Mouse (Mus musculus) heart, embryonic 16.5 days (tissue): ENCODE measurements at regions not wholly inside any gene's neighbourhood (a gene's known extent, or its start where the extent isn't known, plus 50 kb on each side); places are given as distances from the start of the nearest gene placed in this dataset.

ENCODE experiments used
- ATAC-seq: fragments of 200-750 bp; cut with Nextera tagmentation; replicated peaks from 2 replicates; pipeline ENCODE4 v1.8.0; 2017; ENCODE audit warnings: moderate number of reproducible peaks; ENCODE audit not compliant: insufficient read depth, low FRiP score; ENCODE audit errors: extremely low read depth
- H3K27ac ChIP-seq: fragments of 300-500 bp; sonication (generic); 2 replicates; pipeline ENCODE4 v1.5.1; 2014; ENCODE audit warnings: mild to moderate bottlenecking, low read length, control low read depth, moderate library complexity
- H3K27me3 ChIP-seq: fragments of 300-500 bp; sonication (generic); 2 replicates; pipeline ENCODE4 v1.6.1; 2014; ENCODE audit warnings: low read length, mixed read lengths; ENCODE audit not compliant: control insufficient read depth, insufficient read depth
- H3K36me3 ChIP-seq: fragments of 300-500 bp; sonication (generic); 2 replicates; pipeline ENCODE4 v1.6.1; 2014; ENCODE audit not compliant: control insufficient read depth, insufficient read depth
- H3K4me1 ChIP-seq: fragments of 300-500 bp; sonication (generic); 2 replicates; pipeline ENCODE4 v1.6.1; 2014; ENCODE audit warnings: low read length, mixed read lengths; ENCODE audit not compliant: control insufficient read depth, insufficient read depth
- H3K4me2 ChIP-seq: fragments of 300-500 bp; sonication (generic); 2 replicates; pipeline ENCODE4 v1.6.1; 2014; ENCODE audit warnings: low read depth, mild to moderate bottlenecking, control low read depth, low read length
- H3K4me3 ChIP-seq: fragments of 300-500 bp; sonication (generic); 2 replicates; pipeline ENCODE4 v1.5.1; 2014; ENCODE audit warnings: mild to moderate bottlenecking, control low read depth, low read length
- H3K9ac ChIP-seq: fragments of 300-500 bp; sonication (generic); 2 replicates; pipeline ENCODE4 v1.6.1; 2014; ENCODE audit warnings: low read length, control low read depth
- H3K9me3 ChIP-seq: fragments of 300-500 bp; sonication (generic); replicated peaks from 2 replicates; pipeline ENCODE4 v1.6.1; 2016; ENCODE audit warnings: low read length; ENCODE audit not compliant: control insufficient read depth
- WGBS: fragments of 180-500 bp; shearing (Covaris S2); extraction: QIAGEN DNeasy Blood & Tissue Kit; methylation state at CpG from one replicate; pipeline ENCODE4 v1.1.7; 2014; 5-methylcytosine and 5-hydroxymethylcytosine counted together

DNA sequence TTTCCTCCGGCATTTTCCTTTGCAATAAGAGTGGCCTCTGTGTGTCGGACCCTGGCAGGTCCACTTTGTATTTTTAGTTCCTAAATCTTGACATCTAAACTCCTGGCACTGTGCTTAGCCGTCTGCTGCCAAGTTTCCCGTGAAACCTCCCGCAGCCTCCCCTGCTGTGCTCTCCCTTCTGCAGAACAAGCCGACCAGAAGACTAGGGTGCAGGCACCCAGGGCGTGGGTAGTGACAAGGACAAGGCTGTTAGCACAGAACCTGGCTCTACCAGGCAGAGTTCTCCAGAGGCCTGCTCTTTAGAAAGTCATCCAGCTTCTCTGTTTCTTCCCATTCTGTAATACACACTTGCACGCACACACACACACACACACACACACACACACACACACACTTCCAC lies 274.8 kb downstream of the Vrk1 start:
- no peak for ATAC-seq
- no peaks in the 10 kb centered on the region for H3K36me3 ChIP-seq
- H3K9ac ChIP-seq: no peak overlapping the region
- no peaks in the 10 kb centered on the region for H3K27me3 ChIP-seq
- H3K4me1 ChIP-seq: no peaks in the 10 kb centered on the region
- H3K27ac ChIP-seq: no peak overlapping the region
- H3K9me3 ChIP-seq: no peaks in the 10 kb centered on the region
- 66% methylated on average over 8 of the region's 8 CpGs for WGBS
- no peak overlapping the region for H3K4me3 ChIP-seq
- H3K4me2 ChIP-seq: no peak overlapping the region

DNA sequence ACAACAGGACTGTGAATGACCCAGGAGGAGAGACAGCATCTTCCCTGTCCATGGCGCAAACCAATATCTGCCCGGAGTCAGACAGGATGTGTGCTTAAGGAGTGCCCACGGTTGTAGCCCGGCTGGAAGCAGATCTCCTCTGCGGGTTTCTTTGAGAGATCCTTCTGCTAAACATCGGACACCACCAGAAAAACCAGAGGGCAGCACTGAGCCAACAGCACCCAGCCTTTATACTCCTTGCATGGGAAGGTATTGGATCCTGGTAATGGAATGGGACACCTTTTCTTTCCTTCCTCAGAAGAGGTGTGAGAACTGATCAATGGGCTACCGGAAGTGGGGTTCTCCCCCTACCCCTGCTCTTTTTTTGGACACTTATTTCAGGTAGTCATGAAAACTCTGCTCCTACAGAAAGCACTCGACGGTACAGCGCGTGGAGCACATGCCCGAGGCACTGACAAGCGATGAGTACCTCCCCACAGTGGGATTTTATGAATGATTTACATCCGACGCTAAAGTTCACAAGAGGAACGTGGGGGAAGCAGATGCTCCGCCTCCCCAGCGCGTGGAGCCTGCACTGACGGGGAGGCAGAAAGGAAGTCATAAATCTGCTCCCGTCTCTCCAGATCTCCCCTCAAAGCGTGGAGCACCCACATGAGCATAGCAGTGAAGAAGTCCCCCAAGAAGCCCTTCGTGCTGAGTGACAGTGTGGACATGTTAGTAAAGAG lies 278.9 kb downstream of the Vrk1 start:
- Histone ChIP-seq H3K4me1 (no peaks in the 10 kb centered on the region), H3K9ac (no peak overlapping the region), H3K9me3 (no peaks in the 10 kb centered on the region), H3K27ac (no peak overlapping the region), H3K27me3 (no peaks in the 10 kb centered on the region), H3K36me3 (no peaks in the 10 kb centered on the region), H3K4me3 (no peak overlapping the region), H3K4me2 (no peak overlapping the region)
- ATAC-seq: no peak
- WGBS: 61% methylated on average over 23 of the region's 23 CpGs

DNA sequence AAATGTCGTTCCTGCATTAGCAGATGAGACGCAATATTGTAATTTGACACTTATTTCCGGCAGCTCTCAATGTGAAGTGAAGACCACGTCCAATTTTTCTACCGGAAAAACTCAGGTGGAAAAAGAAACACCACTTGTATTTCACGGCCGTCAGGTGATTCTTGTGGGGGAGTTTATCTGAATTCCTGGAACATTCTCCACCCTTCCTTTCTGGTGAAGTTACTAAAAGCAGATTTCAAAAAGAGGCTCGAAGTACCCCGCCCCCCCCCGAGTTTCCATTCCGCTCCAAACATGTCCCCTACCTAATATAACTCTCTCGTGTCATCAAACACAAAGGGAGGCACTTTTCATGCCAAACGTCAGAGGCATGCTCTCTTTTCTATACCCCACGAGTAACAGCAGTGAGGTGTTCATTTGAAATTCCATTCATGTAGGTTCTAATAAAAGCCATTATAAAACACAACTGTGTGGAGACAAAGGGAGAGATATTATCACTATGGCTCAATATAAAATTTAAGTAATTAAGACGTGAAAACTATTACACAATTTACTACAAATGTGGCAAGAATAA lies 281.5 kb downstream of the Vrk1 start:
- Histone ChIP-seq H3K27ac (no peak overlapping the region), H3K9me3 (no peaks in the 10 kb centered on the region), H3K9ac (no peak overlapping the region), H3K27me3 (no peaks in the 10 kb centered on the region), H3K36me3 (no peaks in the 10 kb centered on the region), H3K4me1 (no peaks in the 10 kb centered on the region), H3K4me3 (no peak overlapping the region), H3K4me2 (no peak overlapping the region)
- no peak for ATAC-seq
- 57% methylated on average over 15 of the region's 15 CpGs for WGBS

DNA sequence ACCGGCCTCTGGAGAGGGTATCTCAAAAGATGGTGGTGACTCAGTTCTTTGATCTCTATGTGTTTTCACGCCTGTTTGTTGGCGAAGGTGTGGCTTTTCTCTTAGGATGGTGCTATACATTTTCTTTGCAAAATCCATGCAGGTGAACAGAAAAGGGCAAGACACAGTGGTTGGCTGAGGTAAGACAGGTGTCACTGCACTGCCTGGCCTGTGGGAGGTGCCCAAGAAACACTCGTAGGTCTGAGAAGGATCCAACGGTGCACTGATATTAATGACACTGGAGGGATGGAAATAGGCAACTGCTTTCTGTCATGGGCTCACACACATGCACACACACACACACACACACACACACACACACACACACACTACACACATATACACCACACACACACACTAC lies 283.1 kb downstream of the Vrk1 start:
- Histone ChIP-seq H3K27me3 (no peaks in the 10 kb centered on the region), H3K9ac (no peak overlapping the region), H3K9me3 (no peaks in the 10 kb centered on the region), H3K4me1 (no peaks in the 10 kb centered on the region), H3K27ac (no peak overlapping the region), H3K36me3 (no peaks in the 10 kb centered on the region), H3K4me3 (no peak overlapping the region), H3K4me2 (no peak overlapping the region)
- 55% methylated on average over 5 of the region's 5 CpGs for WGBS
- ATAC-seq: no peak

DNA sequence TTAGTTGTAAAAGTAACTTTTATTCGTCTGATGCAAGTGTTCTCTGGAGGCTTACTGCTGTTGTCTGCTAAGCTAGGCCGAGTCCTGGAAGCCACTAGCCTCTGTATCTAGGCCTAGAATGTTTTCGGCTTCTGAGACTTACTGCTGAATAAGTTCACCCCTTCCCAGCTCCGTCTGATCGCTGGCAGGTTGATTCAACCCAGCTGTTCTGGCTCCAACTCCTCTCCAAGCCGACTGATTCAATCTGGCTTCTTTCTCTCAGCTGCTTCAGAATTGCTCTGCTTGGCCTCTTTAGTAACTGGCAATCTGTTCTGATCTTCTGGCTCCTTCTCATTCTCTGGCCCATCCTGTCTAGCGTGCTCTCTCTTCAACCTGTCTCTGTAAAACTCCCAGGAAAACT lies 285.6 kb downstream of the Vrk1 start:
- Histone ChIP-seq H3K4me1 (no peaks in the 10 kb centered on the region), H3K27me3 (no peaks in the 10 kb centered on the region), H3K9ac (no peak overlapping the region), H3K4me3 (no peak overlapping the region), H3K4me2 (no peak overlapping the region), H3K36me3 (no peaks in the 10 kb centered on the region), H3K9me3 (no peaks in the 10 kb centered on the region), H3K27ac (no peak overlapping the region)
- no peak for ATAC-seq
- 62% methylated on average over 7 of the region's 7 CpGs for WGBS

DNA sequence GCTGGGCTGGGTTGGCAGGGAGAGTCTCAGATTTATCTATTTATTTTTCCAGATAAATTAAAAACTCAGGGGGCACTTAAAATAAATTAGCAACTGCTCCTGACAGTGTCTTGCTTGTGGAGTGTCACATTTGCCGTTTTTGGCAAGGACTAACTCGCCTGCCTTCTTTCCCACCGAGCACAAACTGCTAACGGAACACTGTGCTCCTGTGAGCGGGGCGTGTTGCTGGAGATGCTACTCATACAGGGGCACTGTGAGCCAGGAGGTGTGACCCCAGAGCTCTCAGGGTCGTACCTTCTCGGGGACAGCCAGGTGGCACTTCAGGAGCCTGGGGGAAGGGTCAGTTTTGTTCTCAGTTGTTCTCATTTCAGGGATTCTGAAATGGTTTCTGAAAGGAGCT lies 292.6 kb downstream of the Vrk1 start:
- Histone ChIP-seq H3K27me3 (no peaks in the 10 kb centered on the region), H3K27ac (no peak overlapping the region), H3K4me2 (no peak overlapping the region), H3K4me1 (no peaks in the 10 kb centered on the region), H3K9ac (no peak overlapping the region), H3K36me3 (no peaks in the 10 kb centered on the region), H3K4me3 (no peak overlapping the region), H3K9me3 (no peaks in the 10 kb centered on the region)
- ATAC-seq: no peak
- 45% methylated on average over 8 of the region's 8 CpGs for WGBS

DNA sequence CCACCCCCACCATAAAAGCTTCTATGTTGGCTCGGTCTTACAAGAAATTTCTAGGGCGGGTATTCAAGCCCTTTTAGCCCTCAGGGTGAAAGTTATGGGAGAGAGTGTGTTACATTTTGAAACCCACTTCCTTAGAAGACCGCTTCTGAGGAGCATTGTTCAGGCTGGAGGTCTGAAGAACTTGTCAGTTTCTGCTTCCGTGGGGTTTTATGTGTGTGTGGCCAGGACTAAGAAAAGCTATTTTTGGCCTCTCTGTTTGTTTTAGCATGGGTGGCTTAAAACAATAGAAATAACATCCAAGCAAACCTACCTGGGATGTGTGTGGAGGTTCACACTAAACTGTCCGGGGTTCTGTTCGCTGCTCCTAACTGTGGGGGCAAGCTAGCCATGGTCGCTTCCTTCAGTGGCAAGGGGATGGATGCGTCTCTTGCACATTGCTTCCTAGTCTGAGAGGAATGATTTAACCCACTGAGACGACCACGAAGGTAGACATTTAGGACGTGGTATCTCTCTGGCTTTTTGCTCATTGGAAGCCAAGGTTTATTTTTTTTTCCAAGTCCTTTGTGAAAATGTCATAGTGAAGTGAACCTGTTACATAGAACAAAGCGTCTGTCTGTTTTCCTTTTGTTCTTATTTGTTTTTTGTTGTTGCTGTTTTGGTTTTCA lies 298.4 kb downstream of the Vrk1 start:
- H3K36me3 ChIP-seq: no peaks in the 10 kb centered on the region
- ATAC-seq: no peak
- no peak overlapping the region for H3K4me2 ChIP-seq
- H3K27me3 ChIP-seq: no peaks in the 10 kb centered on the region
- H3K9me3 ChIP-seq: no peaks in the 10 kb centered on the region
- peak overlapping the region; percentile 27; the same call in 1 of the 2 replicates for H3K27ac ChIP-seq
- no peak overlapping the region for H3K4me3 ChIP-seq
- H3K9ac ChIP-seq: no peak overlapping the region
- 65% methylated on average over 12 of the region's 12 CpGs for WGBS
- 0 out of 2 replicates have a peak, but pooled peaks cover 3% of the 10 kb centered on the region for H3K4me1 ChIP-seq

DNA sequence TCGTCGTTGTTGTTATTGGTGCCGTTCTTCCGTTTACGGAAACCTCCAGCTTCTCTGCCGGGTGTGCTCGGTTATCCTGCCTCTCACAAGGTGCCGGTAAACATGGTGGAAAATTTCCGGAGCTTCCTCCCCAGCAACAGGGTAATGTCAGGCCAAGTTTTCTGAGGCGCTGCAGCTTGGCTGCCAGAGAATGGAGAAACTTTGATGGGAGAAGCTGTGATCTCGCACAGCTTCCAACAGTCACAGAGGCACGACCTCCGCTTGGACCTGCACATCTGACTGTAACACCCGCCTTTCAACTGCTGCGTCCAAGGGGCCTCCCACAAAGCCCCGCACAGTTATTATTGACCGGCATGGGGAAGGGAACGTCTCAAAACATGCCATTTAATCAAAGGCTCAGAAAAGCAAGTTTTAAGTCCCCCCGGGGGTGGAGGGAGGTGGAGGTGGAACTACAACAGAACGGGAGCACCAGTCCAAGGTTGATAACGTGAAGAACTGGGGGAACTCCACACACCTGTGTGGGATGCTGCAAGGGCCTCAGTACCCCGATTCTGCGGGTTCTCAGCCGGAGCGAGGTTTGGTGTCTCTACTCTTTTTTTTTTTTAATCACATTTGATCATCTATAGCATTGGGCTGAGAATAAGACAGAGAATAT lies 299.1 kb downstream of the Vrk1 start:
- no peaks in the 10 kb centered on the region for H3K9me3 ChIP-seq
- H3K4me2 ChIP-seq: no peak overlapping the region
- WGBS: 68% methylated on average over 25 of the region's 25 CpGs
- H3K27ac ChIP-seq: no peak overlapping the region
- 0 out of 2 replicates have a peak, but pooled peaks cover 3% of the 10 kb centered on the region for H3K4me1 ChIP-seq
- H3K4me3 ChIP-seq: no peak overlapping the region
- no peaks in the 10 kb centered on the region for H3K27me3 ChIP-seq
- no peak overlapping the region for H3K9ac ChIP-seq
- H3K36me3 ChIP-seq: no peaks in the 10 kb centered on the region
- ATAC-seq: no peak

DNA sequence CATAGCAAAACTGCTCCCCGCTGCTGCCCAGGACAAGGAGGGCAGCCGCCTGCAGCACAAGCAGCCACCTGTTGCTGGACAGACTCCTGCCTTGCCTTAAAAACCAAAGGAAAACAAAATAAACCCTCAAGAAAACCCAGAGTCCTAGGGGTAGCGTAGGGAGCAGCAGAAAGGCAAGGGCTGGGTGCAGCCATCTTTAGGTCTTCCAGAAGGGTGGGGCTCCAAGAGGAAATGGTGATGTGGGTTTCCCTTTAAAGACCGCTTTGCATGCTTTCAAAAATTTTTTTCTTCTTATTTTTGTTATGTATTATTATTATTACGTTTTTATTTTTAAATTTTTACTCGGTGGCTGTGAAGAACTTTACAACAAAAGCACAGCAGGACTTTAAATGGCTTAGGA lies 300.1 kb downstream of the Vrk1 start:
- no peaks in the 10 kb centered on the region for H3K9me3 ChIP-seq
- ATAC-seq: no peak
- no peaks in the 10 kb centered on the region for H3K36me3 ChIP-seq
- H3K9ac ChIP-seq: no peak overlapping the region
- H3K4me3 ChIP-seq: peak overlapping the region; percentile 60
- 47% methylated on average over 6 of the region's 6 CpGs for WGBS
- no peak overlapping the region; the same call in 1 of the 2 replicates for H3K27ac ChIP-seq
- 0 out of 2 replicates have a peak, but pooled peaks cover 3% of the 10 kb centered on the region for H3K4me1 ChIP-seq
- peak overlapping the region; percentile 81 for H3K4me2 ChIP-seq
- H3K27me3 ChIP-seq: no peaks in the 10 kb centered on the region
